Mouse (Mus musculus) liver, adult 2 months (tissue): ENCODE measurements around the gene Ildr1. TPM values are rescaled to one million over a fixed set of nuclear protein-coding genes. Genes with fewer than 3 reads are reported as not detected.

Experiments used
- DNase-seq: peaks from one replicate; pipeline ENCODE4 v3.0.0-alpha.2; 2011; ENCODE audit warnings: low read depth, low spot score; ENCODE audit errors: extremely low read depth
- H3K27ac ChIP-seq: fragments of 200-500 bp; replicated peaks from 2 replicates; pipeline ENCODE4 v1.5.1; 2012; ENCODE audit warnings: low read depth, mild to moderate bottlenecking, control low read depth, inconsistent platforms, low read length; ENCODE audit not compliant: insufficient read depth
- H3K27me3 ChIP-seq: fragments of 200-500 bp; 2 replicates; pipeline ENCODE4 v1.6.1; 2012; ENCODE audit warnings: mild to moderate bottlenecking, moderate library complexity, low read length, inconsistent platforms; ENCODE audit not compliant: control insufficient read depth, insufficient read depth
- H3K36me3 ChIP-seq: fragments of 200-500 bp; 2 replicates; pipeline ENCODE4 v1.6.1; 2012; ENCODE audit warnings: low read length, inconsistent platforms; ENCODE audit not compliant: control insufficient read depth, insufficient read depth
- H3K4me1 ChIP-seq: fragments of 200-500 bp; 2 replicates; pipeline ENCODE4 v1.6.1; 2011; ENCODE audit warnings: low read length; ENCODE audit not compliant: control insufficient read depth, insufficient read depth
- H3K4me3 ChIP-seq: fragments of 200-500 bp; 2 replicates; pipeline ENCODE4 v1.5.1; 2011; ENCODE audit warnings: low read depth, mild to moderate bottlenecking, control low read depth, low read length, moderate library complexity; ENCODE audit not compliant: insufficient read depth
- H3K79me2 ChIP-seq: fragments of 200-500 bp; 2 replicates; pipeline ENCODE4 v1.6.1; 2012; ENCODE audit warnings: inconsistent platforms, mild to moderate bottlenecking, low read length, moderate library complexity; ENCODE audit not compliant: control insufficient read depth, insufficient read depth
- H3K9ac ChIP-seq: fragments of 200-500 bp; 2 replicates; pipeline ENCODE4 v1.6.1; 2012; ENCODE audit warnings: low read depth, mild to moderate bottlenecking, control low read depth, inconsistent platforms, low read length
- CTCF ChIP-seq: fragments of 200-500 bp; IDR thresholded peaks from 2 replicates; pipeline ENCODE4 v1.5.1; 2011; ENCODE audit warnings: low read depth, low read length, control low read depth
- POLR2A ChIP-seq: fragments of 200-500 bp; IDR thresholded peaks from 2 replicates; pipeline ENCODE4 v1.6.1; 2011; ENCODE audit warnings: low read length, control low read depth; ENCODE audit not compliant: insufficient read depth; ENCODE audit errors: extremely low read depth
- WGBS: fragments of 180-500 bp; shearing (Covaris S2); methylation state at CpG from one replicate; pipeline ENCODE4 v1.1.7; 2018; 5-methylcytosine and 5-hydroxymethylcytosine counted together
- polyA plus RNA-seq: library from polyadenylated mRNA; depleted of rRNA; stranded (reverse); fragments of >200 nt; gene quantifications from 2 replicates; pipeline ENCODE4 v1.2.3, GENCODE M21; 2012
- total RNA-seq: library from RNA; depleted of rRNA; stranded (reverse); fragments of >200 nt; gene quantifications from 2 replicates; pipeline ENCODE4 v1.2.3, GENCODE M21; 2014

Ildr1 gene
- total and polyA plus RNA-seq, 2 experiments = 0.11 to 0.37 TPM

GRCm38 (mm10) chr16:36655910-36656309 lies 37.9 kb upstream of the Ildr1 start:
- Histone ChIP-seq H3K4me1 (no peaks in the 10 kb centered on the region), H3K79me2 (no peaks in the 10 kb centered on the region), H3K36me3 (no peaks in the 10 kb centered on the region), H3K27me3 (no peaks in the 10 kb centered on the region), H3K9ac (no peak overlapping the region), H3K4me3 (no peak overlapping the region), H3K27ac (no peak overlapping the region)
- TF ChIP-seq POLR2A = no peak
- TF ChIP-seq CTCF = no peak
- DNase-seq = peak; percentile 31
- WGBS = 76% methylated on average over 4 of the region's 4 CpGs

- H3K27me3 ChIP-seq = no peaks in the 10 kb centered on the region
- no peaks in the 10 kb centered on the region for H3K36me3 ChIP-seq
- 85% methylated on average over 10 of the region's 10 CpGs for WGBS
- H3K27ac ChIP-seq = no peak overlapping the region
- TF ChIP-seq POLR2A (no peak), CTCF (no peak)
- no peaks in the 10 kb centered on the region for H3K79me2 ChIP-seq
- no peak overlapping the region for H3K9ac ChIP-seq
- no peak for DNase-seq
- H3K4me1 ChIP-seq = no peaks in the 10 kb centered on the region
- no peak overlapping the region for H3K4me3 ChIP-seq
Observed at GRCm38 (mm10) chr16:36661330-36661729, 32.4 kb upstream of the Ildr1 start.

DNA sequence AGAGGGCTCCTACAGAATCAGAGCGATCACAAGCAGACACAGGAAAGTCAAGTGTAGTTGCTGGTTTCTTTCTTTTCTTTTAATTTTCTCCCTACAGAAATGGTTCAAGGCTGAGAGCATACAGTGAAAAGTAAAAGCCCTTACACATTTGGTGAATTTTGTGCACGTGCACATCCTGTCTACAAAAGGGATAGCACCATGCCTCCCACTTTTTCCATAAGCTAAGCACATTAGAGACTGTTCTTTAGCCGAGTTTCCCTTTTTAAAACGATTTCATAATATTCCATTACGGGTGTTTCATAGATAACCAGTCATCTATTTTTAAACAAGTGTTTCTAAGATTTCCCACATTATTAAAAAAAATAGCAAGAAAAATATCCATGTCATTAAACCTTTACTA lies 30.3 kb upstream of the Ildr1 start:
- H3K4me3 ChIP-seq = no peak overlapping the region
- no peaks in the 10 kb centered on the region for H3K4me1 ChIP-seq
- DNase-seq = no peak
- H3K27me3 ChIP-seq = no peaks in the 10 kb centered on the region
- TF ChIP-seq CTCF (no peak), POLR2A (no peak)
- H3K9ac ChIP-seq = no peak overlapping the region
- no peak overlapping the region for H3K27ac ChIP-seq
- H3K36me3 ChIP-seq = no peaks in the 10 kb centered on the region
- no peaks in the 10 kb centered on the region for H3K79me2 ChIP-seq
- WGBS = 75% methylated on average over 5 of the region's 5 CpGs

- H3K27ac ChIP-seq = no peak within 1 kb of the TSS
- DNase-seq = peak; percentile 26
- no peaks in the 10 kb centered on the region for H3K79me2 ChIP-seq
- no peaks in the 10 kb centered on the region for H3K4me1 ChIP-seq
- no peak within 1 kb of the TSS for H3K9ac ChIP-seq
- no peaks in the 10 kb centered on the region for H3K36me3 ChIP-seq
- TF ChIP-seq CTCF = no peak
- H3K27me3 ChIP-seq = no peaks in the 10 kb centered on the region
- no peak within 1 kb of the TSS; the same call in 1 of the 2 replicates for H3K4me3 ChIP-seq
- WGBS = 82% methylated on average over 13 of the region's 13 CpGs
Observed at GRCm38 (mm10) chr16:36665782-36666181, 28.0 kb upstream of the Ildr1 start, which contains the start of gene Cd86. Gene Cd86, minus strand, starts transcription at chr16:36666081.

GRCm38 (mm10) chr16:36666448-36667017 lies 27.2 kb upstream of the Ildr1 start:
- Histone ChIP-seq H3K4me3 (no peak overlapping the region), H3K27ac (no peak overlapping the region), H3K9ac (no peak overlapping the region), H3K27me3 (no peaks in the 10 kb centered on the region), H3K79me2 (no peaks in the 10 kb centered on the region), H3K36me3 (no peaks in the 10 kb centered on the region), H3K4me1 (no peaks in the 10 kb centered on the region)
- 86% methylated on average over 10 of the region's 10 CpGs for WGBS
- DNase-seq = no peak
- no peak for TF ChIP-seq CTCF

GRCm38 (mm10) chr16:36670590-36670989 lies 23.2 kb upstream of the Ildr1 start:
- H3K4me1 ChIP-seq = no peaks in the 10 kb centered on the region
- no peak overlapping the region for H3K9ac ChIP-seq
- WGBS = 79% methylated on average over 3 of the region's 3 CpGs
- no peak overlapping the region for H3K4me3 ChIP-seq
- no peaks in the 10 kb centered on the region for H3K36me3 ChIP-seq
- no peaks in the 10 kb centered on the region for H3K79me2 ChIP-seq
- H3K27ac ChIP-seq = no peak overlapping the region
- DNase-seq = no peak
- TF ChIP-seq POLR2A = no peak
- TF ChIP-seq CTCF = no peak
- H3K27me3 ChIP-seq = no peaks in the 10 kb centered on the region
